Mouse (Mus musculus): ENCODE results near the gene Alg13.

DNA sequence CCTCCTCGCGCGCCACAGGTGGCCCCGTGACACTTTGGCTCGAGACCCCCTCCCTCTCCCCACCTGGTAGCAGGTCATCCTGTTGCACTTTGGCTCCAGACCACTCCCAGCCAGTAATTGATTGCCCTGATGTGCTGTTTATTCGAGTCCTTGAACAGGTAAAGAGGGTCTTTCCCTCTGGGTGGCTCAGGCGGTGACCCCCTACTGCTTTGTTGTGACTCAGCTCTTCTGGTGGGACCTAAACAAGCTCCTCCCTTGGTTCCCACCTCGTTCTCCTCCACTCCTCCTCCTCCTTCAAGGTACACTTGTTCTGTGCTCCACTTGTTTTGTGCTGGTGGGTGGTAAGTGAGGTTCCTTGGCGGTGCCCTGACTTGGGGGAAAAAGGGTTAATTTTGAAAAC is 1.8 kb downstream of the Alg13 start:
- no peak for TF ChIP-seq TAL1 (IDR thresholded peaks at IDR 0.05; ENCODE audit: low read length)
- no peak for TF ChIP-seq ZNF384 (IDR thresholded peaks at IDR 0.05; ENCODE audit: low read depth, low read length)
- TF ChIP-seq EP300 (IDR thresholded peaks at IDR 0.05; ENCODE audit: low read depth in 1 of 2, low read length in 2 of 2), result no peak

Data from MEL (cell line).